In the genomic region with DNA sequence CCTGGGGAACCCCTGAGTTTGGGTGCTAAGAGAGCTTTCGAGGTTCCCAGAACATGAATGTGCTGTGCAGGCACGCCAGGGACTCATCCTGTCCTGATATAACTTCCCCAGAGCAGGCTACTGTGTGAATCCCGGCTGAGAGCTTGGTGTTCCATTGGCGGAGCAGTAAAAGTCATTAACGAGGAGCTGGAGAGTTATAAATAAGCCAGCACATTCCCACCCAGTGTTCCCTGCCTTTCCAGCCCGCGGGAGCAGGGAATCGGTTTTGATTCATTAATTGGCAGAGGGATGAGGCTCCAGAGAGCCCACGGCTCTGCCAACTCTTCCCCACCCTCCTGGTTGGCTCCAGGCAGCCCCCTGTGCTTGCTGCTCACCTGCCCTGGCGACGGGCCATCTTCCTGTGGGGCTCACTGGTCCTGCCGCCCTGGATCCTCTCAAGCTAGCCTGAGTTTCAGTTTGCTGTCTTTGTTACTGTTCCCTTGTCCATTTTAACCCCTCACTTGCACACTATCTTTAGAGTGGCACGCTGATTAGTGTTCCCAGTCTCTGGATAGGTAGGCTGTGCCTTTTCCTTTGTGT, we compare ENCODE assay signal across 9 mouse cellular contexts.
DNase-seq lines count a peak whose midpoint lies in the region; ATAC-seq lines count a peak whose summit lies in the region.
"Had no signal": no experiment of that assay in that cellular context is flagged by ENCODE, and none has a peak within 500 bp of the region (broad histone marks: within the 10 kb centered on the region; RNA-seq: fewer than 3 reads in every experiment).

No protein-coding gene starts in this region.

- no peak for ATAC-seq in heart, embryonic 14.5 days (ENCODE audit: insufficient number of reproducible peaks, insufficient read depth, low FRiP score, low read depth)
- ATAC-seq in monocyte, adult 5-6 weeks (replicated peaks; ENCODE audit: insufficient number of reproducible peaks, low FRiP score, low TSS enrichment, poor library complexity, severe bottlenecking) = no peak

- H3K4me1 ChIP-seq in heart, embryonic 14.5 days (ENCODE audit: control insufficient read depth in 2 of 2, insufficient read depth in 2 of 2, low read length in 2 of 2) = no peaks in the 10 kb centered on the region

- 52% methylated on average over 13 of the region's 13 CpGs for WGBS in heart, embryonic 14.5 days

- H3K9ac ChIP-seq in heart, embryonic 14.5 days (ENCODE audit: low read length) = no peak overlapping the region

- no peaks in the 10 kb centered on the region; the same call in 1 of the 2 replicates for H3K27me3 ChIP-seq in heart, embryonic 14.5 days (ENCODE audit: control insufficient read depth, insufficient read depth, low read length)

- no peaks in the 10 kb centered on the region for H3K9me3 ChIP-seq in heart, embryonic 14.5 days (ENCODE audit: control insufficient read depth, low read length)

- peak overlapping the region; percentile 47 for H3K4me2 ChIP-seq in heart, embryonic 14.5 days (ENCODE audit: low read length)

- DNase-seq in heart, postnatal 25 days (ENCODE audit: low spot score) = no peak
- DNase-seq in testis, postnatal 10 days (ENCODE audit: low spot score) = peak; percentile 53
- no peak for DNase-seq in testis, postnatal 14 days (ENCODE audit: low spot score)
- peak; percentile 31 to 44 for DNase-seq in layer of hippocampus, postnatal 10 days (ENCODE audit: low spot score in 2 of 2)
- DNase-seq in urinary bladder, postnatal 25 days (ENCODE audit: low spot score) = no peak
- no peak for DNase-seq in spleen, postnatal 10 days (ENCODE audit: low spot score in 2 of 2)
- DNase-seq: gastrocnemius, postnatal 14 days had no signal

- H3K27ac ChIP-seq in heart, embryonic 14.5 days (replicated peaks in 1 of 2; ENCODE audit: control insufficient read depth in 1 of 2, insufficient read depth in 1 of 2, low read depth in 2 of 2, low read length in 2 of 2) = no peak overlapping the region

- H3K4me3 ChIP-seq in heart, embryonic 14.5 days (ENCODE audit: control insufficient read depth in 1 of 2, insufficient read depth in 1 of 2, low read depth in 1 of 2, low read length in 2 of 2) = peak overlapping the region in 1 of 2 experiments; percentile 6; a peak in 1 of 4 replicates

- no peaks in the 10 kb centered on the region for H3K36me3 ChIP-seq in heart, embryonic 14.5 days (ENCODE audit: control insufficient read depth, insufficient read depth, low read length)

- intact Hi-C loops in heart, postnatal 25 days (cut with DNase I) = no loop called here

Comparison
In these comparisons a context has a peak if more than half of its experiments do, and no peak if none do; other contexts are left out.
1. DNase-seq: peak in testis, postnatal 10 days (single experiment) and layer of hippocampus, postnatal 10 days (2 of 2); none in heart, postnatal 25 days (single experiment), testis, postnatal 14 days (single experiment), urinary bladder, postnatal 25 days (single experiment) and spleen, postnatal 10 days (0 of 2).